Mouse (Mus musculus) adrenal gland, postnatal 25 days (tissue): ENCODE results near the gene Fhl3. TPM values are rescaled to one million over a fixed set of nuclear protein-coding genes. Genes with fewer than 3 reads are reported as not detected.
"Not testable (repeated sequence)": the region's sequence is repeated elsewhere in the genome, so short reads cannot be mapped to it uniquely, and the experiment has no call there.

Experiments
- DNase-seq: peaks from one replicate; pipeline ENCODE4 v3.0.0; 2021; ENCODE audit warnings: mixed read lengths
- total RNA-seq: library from RNA; stranded (reverse); gene quantifications from 2 replicates; pipeline ENCODE4 v1.2.3, GENCODE M21; 2021

Gene Fhl3
- total RNA-seq, 1 experiment from 2014 or later = 8.7 TPM

- peak; percentile 94 for DNase-seq
These were observed 8.3 kb downstream of the Fhl3 start for GRCm38 (mm10) chr4:124708518-124709477.

DNA sequence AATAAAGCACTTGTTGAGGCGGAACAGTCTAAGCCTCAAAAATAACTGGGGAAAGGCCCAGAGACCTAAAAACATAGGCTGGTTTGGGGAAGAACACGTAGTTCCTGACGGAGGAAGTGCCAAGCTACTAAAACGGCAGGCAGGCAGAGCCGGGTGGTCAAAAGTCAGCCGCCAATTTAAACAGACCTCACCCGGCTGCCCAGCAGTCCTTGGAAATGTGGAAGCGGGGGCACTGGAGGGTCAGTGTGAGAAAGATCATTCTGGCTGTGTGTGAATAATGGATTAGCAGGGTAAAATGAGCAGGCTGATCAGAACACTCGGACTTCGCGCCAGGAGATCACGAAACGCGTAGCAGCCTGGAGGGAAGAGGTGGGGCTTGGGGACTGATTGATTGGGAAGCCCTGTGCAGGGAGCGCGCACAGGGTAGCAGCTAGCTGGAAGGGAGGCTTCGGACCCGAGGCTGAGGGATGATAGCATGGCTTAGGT, 9.5 kb downstream of the Fhl3 start:
- peak; percentile 52 for DNase-seq

DNA sequence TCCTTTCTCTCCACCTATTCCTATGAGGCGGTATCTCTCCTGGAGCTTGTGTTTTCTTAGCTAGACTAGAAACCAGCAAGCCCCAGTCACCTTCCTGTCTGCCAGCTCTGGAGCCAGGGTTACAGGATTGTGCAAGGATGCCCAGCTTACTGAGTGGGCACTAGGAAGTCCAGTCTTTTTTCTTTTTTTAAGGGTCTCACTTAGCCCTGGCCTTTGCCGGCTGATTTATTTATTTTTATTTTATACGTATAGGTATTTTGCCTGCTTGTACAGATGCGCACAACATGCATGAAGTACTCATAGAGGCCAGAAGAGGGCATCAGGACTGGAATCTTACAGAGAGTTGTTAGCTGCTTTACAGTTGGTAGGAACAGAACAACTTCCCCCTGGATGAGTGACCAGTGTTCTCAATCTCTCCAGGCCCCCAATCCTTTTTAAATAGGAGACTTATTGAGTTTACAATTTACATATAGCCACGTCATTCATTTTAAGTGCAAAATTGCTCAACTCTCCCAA, 10.3 kb downstream of the Fhl3 start:
- DNase-seq = no peak

DNA sequence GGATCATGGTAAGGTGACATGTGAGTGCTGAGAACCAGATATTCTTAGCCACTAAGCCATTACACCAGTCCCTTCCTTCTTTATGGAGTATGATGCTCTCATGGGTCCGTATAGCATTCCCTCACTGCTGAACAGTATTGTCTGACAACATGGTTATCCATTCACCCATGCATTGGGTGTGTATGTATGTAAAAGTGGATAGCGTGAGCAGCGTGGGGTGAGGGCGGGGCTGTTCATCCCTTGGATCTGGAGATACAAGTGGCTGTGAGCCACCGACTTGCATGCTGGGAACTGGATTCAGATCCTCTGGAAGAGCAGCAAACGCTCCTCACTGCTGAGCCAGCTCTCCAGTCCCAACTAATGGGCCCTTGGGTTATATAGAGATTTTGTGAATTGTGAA, 12.1 kb downstream of the Fhl3 start:
- no peak for DNase-seq

GRCm38 (mm10) chr4:124713850-124714249, 13.3 kb downstream of the Fhl3 start:
- DNase-seq = not testable (repeated sequence)

DNA sequence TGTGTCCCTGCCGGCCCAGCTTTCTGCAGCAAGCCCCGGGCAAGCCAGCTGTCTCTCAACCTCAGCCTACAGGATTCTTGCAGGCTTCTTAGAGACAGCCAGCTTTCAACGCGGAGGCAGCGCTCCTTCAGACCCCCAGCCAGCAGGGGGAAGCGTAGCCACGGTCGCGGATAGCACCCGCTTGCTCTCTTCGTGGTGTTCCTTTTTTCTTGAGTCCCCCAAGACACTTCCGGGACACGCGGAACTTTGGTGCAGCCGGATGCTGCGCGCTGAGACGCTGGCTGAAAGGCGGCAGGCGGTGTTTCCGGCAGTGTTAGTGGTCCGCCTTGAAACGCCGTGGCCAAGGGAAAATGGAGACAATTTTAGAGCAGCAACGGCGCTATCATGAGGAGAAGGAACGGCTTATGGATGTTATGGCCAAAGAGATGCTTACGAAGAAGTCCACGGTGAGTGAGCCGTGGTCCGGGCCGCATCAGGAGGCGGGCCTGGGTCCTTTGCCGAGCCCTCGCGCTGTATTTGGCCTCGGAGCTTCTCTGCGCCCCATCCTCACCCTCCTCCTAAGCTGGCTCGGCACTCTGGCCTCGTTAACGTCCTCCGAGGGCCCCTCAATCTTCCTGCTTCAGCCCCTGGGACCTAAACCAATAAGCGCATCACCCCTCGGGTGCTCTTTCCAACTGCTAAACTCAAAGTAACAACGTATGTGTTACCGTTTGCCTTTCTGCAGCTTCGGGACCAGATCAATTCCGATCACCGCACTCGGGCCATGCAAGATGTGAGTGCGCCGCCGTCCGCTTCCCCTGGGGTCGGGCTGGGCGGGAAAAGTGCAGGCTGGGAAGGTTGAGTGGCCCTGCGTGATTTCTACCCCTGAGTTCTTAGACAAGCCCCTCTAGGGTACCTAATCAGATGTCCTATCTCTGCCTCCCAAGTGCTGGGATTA, 14.3 kb downstream of the Fhl3 start, which contains the start of gene Sf3a3:
Gene Sf3a3 (plus strand): TSS at position 232 of the 937 bp plus-strand sequence.
- peak; percentile 92 for DNase-seq

GRCm38 (mm10) chr4:124719101-124719500, 18.6 kb downstream of the Fhl3 start:
- no peak for DNase-seq

GRCm38 (mm10) chr4:124726121-124726520, 25.6 kb downstream of the Fhl3 start:
- DNase-seq = no peak

DNA sequence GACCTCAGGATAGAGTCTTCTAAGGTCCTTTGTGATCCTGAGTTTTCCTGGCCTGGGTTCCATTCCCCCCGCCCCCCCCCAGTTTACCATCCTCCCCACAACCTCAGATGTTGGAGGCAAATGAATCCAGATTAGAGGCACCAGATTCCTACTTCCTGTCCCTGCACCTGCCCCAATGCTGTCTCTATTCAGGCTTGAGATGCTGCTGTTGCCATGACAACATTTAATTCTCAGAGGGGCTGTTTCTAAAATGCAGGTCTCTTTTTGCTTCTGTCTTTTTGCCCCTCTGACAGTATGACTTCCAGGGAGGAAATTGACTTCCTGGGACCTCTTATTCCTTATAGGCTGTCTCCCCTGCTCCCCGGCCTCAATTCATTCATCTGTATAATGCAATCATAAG, 36.5 kb downstream of the Fhl3 start:
- no peak for DNase-seq

DNA sequence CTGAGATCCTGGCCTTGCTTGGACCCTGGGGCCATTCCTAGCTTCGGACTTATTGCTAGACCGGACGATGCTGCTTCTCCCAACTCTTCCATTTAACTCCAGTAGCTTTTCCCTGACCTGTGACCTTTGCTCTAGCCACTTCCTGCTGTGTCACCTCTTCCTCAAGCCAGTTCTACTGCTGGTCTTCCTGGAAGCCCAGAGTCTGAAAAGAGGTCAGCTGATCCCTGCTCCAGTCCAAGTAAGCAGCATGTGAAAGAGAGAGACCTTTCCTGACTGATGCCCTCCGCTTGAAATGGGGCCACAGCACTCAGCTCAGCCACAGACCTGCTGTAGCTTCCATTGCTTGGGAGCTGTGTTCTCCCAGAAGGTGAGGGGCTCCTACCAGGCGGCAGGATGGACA, 37.0 kb downstream of the Fhl3 start:
- DNase-seq = no peak

- DNase-seq = no peak
These were observed 37.5 kb downstream of the Fhl3 start for GRCm38 (mm10) chr4:124738013-124738412.

GRCm38 (mm10) chr4:124738783-124739182, 38.3 kb downstream of the Fhl3 start:
- no peak for DNase-seq

- DNase-seq = peak; percentile 77
These were observed 41.2 kb downstream of the Fhl3 start, which contains the start of gene Inpp5b for GRCm38 (mm10) chr4:124741376-124742343. Gene Inpp5b (plus strand): TSS chr4:124741850.

DNA sequence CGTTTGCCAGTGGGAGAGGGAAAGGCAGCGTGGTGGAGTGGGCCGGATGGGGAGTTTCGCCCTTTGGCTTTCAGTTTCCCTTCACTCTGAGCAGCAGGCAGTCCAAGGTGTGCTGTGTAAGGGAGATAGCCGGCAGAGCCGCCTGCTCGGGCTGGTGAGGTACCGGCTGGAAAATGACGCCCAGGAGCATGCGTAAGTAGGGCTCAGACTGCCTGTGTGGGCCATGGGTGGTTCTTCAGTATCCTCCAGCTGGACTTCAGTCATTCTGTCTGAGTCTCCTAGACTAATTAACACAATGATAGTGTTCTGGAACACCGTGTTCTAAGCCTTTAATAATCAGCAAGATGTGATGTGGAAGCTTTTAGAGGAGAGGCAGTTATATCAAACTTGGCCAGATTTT, 42.3 kb downstream of the Fhl3 start:
- no peak for DNase-seq

- DNase-seq = no peak
These were observed 46.1 kb downstream of the Fhl3 start for GRCm38 (mm10) chr4:124746577-124746976.

DNA sequence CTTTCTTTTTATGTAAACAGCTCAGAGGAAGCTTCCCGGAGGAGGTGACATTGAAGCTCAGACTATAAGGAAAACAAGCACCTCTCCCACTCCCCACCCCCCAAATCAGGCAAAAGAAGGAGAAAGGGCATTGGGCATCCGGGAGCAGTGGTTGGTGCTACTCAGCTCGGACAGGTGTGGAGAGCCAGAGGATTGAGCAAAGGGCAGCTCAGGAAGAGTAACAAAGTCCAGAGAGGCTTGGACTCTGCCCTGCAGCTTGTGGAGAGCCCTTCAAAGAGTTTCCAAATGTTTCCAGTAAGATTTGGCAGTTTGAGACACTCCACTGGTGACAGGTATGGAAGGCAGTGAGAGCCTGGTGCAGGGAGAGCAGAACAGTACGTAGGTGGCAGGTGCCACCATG, 47.4 kb downstream of the Fhl3 start:
- DNase-seq = no peak

DNA sequence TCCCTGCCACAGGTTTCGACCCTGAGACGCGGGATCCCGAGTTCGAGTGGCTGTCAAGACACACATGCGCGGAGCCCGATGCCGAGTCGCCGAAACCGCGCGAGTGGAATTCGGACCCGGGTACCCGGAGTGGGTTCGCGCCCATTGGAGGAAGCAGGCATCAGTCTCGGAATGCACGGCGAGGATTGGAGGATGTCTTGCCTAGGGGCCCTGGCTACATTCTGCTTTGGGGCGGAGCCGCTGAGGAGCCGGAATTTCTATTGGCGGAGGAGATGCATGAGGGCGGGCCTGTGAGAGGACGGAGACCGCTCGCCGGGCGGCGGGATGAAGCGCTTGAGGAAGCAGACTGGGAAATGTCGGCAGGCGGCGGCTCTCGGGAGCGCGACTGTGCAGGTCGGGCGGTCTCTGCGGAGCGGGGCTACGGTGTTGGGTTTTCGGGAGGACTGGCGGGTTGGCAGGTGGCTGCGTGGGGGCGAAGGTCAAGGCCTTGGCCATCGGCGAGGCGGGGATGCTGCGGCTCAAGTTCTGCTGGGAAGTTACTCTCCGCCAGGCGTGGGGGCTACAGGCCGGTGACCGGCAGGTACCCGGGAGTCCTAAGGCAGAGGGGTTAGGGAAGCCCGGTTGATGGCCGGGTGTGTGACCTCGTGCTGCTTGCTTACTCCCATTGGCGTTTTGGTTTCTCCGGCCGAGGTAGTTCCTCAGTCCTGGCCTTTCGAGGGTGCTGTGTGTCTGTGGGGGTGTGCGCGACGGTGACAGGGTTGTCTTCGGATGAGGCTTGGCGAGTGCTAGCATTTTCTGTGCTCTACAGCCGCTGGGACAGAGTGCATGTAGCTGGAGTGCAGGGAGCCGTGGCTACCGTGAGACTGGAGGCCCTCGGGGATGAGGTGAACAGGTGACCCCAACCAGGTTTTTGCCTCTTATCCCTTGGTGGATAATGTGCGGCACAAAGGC, 51.1 kb downstream of the Fhl3 start:
- DNase-seq = peak; percentile 99

GRCm38 (mm10) chr4:124752281-124753199, 52.0 kb downstream of the Fhl3 start:
- no peak for DNase-seq

- DNase-seq = no peak
These were observed 55.0 kb downstream of the Fhl3 start for GRCm38 (mm10) chr4:124755526-124755925.
